Mouse (Mus musculus) embryonic facial prominence, embryonic 14.5 days (tissue): ENCODE results near the gene Hdgfl2. TPM values are rescaled to one million over a fixed set of nuclear protein-coding genes. Genes with fewer than 3 reads are reported as not detected.
A peak's percentile ranks its signal among the peaks of the same experiment; 100 is the strongest.

Source experiments
- ATAC-seq: fragments of 200-750 bp; cut with Nextera tagmentation; 2 replicates; pipeline ENCODE4 v1.8.0; 2017; ENCODE audit warnings: low read depth, moderate number of reproducible peaks, moderate TSS enrichment
- DNase-seq: peaks from one replicate; pipeline ENCODE4 v3.0.0-alpha.2; 2015; ENCODE audit warnings: low spot score
- H3K27ac ChIP-seq: fragments of 300-500 bp; sonication (generic); replicated peaks from 2 replicates; pipeline ENCODE4 v1.5.1; 2014; ENCODE audit warnings: low read depth, mild to moderate bottlenecking, low read length, moderate library complexity
- H3K27me3 ChIP-seq: fragments of 300-500 bp; sonication (generic); replicated peaks from 2 replicates; pipeline ENCODE4 v1.6.1; 2014; ENCODE audit warnings: low read length; ENCODE audit not compliant: control insufficient read depth, insufficient read depth
- H3K36me3 ChIP-seq: fragments of 300-500 bp; sonication (generic); 2 replicates; pipeline ENCODE4 v1.6.1; 2014; ENCODE audit warnings: low read length, mixed read lengths; ENCODE audit not compliant: control insufficient read depth, insufficient read depth
- H3K4me1 ChIP-seq: fragments of 300-500 bp; sonication (generic); 2 replicates; pipeline ENCODE4 v1.6.1; 2014; ENCODE audit warnings: antibody characterized with exemption, low read length; ENCODE audit not compliant: control insufficient read depth, insufficient read depth
- H3K4me2 ChIP-seq: fragments of 300-500 bp; sonication (generic); 2 replicates; pipeline ENCODE4 v1.6.1; 2014; ENCODE audit warnings: low read depth, mild to moderate bottlenecking, low read length, moderate library complexity, mixed read lengths
- H3K4me3 ChIP-seq: fragments of 300-500 bp; sonication (generic); 2 replicates; pipeline ENCODE4 v1.5.1; 2014; ENCODE audit warnings: low read depth, mild to moderate bottlenecking, low read length
- H3K9ac ChIP-seq: fragments of 300-500 bp; sonication (generic); 2 replicates; pipeline ENCODE4 v1.6.1; 2014; ENCODE audit warnings: low read depth, mild to moderate bottlenecking, low read length, moderate library complexity, mixed read lengths
- H3K9me3 ChIP-seq: fragments of 300-500 bp; sonication (generic); 2 replicates; pipeline ENCODE4 v1.6.1; 2016; ENCODE audit warnings: low read length; ENCODE audit not compliant: control insufficient read depth
- WGBS: fragments of 180-500 bp; shearing (Covaris S2); extraction: QIAGEN DNeasy Blood & Tissue Kit; methylation state at CpG from one replicate; pipeline ENCODE4 v1.1.7; 2014; 5-methylcytosine and 5-hydroxymethylcytosine counted together
- polyA plus RNA-seq: library from polyadenylated mRNA; unstranded; fragments of >200 nt; fragmentation: Nextera tagmentation; extraction: Ambion mirVana; gene quantifications from 2 replicates; pipeline ENCODE4 v1.2.1, GENCODE M21; 2014

Gene Hdgfl2
- polyA plus RNA-seq, 1 experiment from 2014 or later: 75.6 TPM

- no peak overlapping the region; the same call in 1 of the 2 replicates for H3K27ac ChIP-seq
- H3K4me3 ChIP-seq: peak overlapping the region; percentile 33
- H3K9me3 ChIP-seq: no peaks in the 10 kb centered on the region
- H3K9ac ChIP-seq: peak overlapping the region; percentile 47; the same call in 1 of the 2 replicates
- H3K27me3 ChIP-seq: peaks cover 9% of the 10 kb centered on the region
- peaks cover 12% of the 10 kb centered on the region; the same call in 1 of the 2 replicates for H3K4me1 ChIP-seq
- no peaks in the 10 kb centered on the region for H3K36me3 ChIP-seq
- ATAC-seq (peak; percentile 23; the same call in 1 of the 2 replicates), DNase-seq (no peak)
- 3% methylated on average over 25 of the region's 27 CpGs for WGBS
- H3K4me2 ChIP-seq: peak overlapping the region; percentile 62
Measured at GRCm38 (mm10) chr17:56134463-56134971, 55.1 kb downstream of the Hdgfl2 start.

- Histone ChIP-seq H3K4me2 (no peak overlapping the region), H3K4me3 (no peak overlapping the region), H3K27ac (no peak overlapping the region), H3K9ac (no peak overlapping the region), H3K36me3 (no peaks in the 10 kb centered on the region), H3K9me3 (no peaks in the 10 kb centered on the region), H3K4me1 (peaks cover 14% of the 10 kb centered on the region; the same call in 1 of the 2 replicates), H3K27me3 (peaks cover 30% of the 10 kb centered on the region)
- ATAC-seq (no peak), DNase-seq (no peak)
- WGBS: 86% methylated on average over 7 of the region's 7 CpGs
Measured at GRCm38 (mm10) chr17:56136558-56136957, 57.1 kb downstream of the Hdgfl2 start.

GRCm38 (mm10) chr17:56137839-56138613, 58.6 kb downstream of the Hdgfl2 start:
- H3K27ac ChIP-seq: no peak overlapping the region
- peaks cover 40% of the 10 kb centered on the region for H3K27me3 ChIP-seq
- WGBS: 17% methylated on average over 25 of the region's 25 CpGs
- DNase-seq (no peak), ATAC-seq (no peak)
- H3K9me3 ChIP-seq: no peaks in the 10 kb centered on the region
- peak overlapping the region; percentile 54 for H3K9ac ChIP-seq
- H3K4me3 ChIP-seq: peak overlapping the region; percentile 80; the same call in 1 of the 2 replicates
- no peaks in the 10 kb centered on the region for H3K36me3 ChIP-seq
- peaks cover 18% of the 10 kb centered on the region for H3K4me1 ChIP-seq
- peak overlapping the region; percentile 98 for H3K4me2 ChIP-seq

- no peak for ATAC-seq
- Histone ChIP-seq H3K27ac (no peak overlapping the region), H3K4me1 (peaks cover 13% of the 10 kb centered on the region), H3K27me3 (peaks cover 44% of the 10 kb centered on the region), H3K4me2 (peak overlapping the region; percentile 98), H3K4me3 (peak overlapping the region; percentile 80), H3K9me3 (no peaks in the 10 kb centered on the region), H3K36me3 (no peaks in the 10 kb centered on the region), H3K9ac (peak overlapping the region; percentile 72)
- WGBS: 25% methylated on average over 4 of the region's 21 CpGs
- DNase-seq: no peak
Measured at GRCm38 (mm10) chr17:56139355-56139754, 59.9 kb downstream of the Hdgfl2 start.

GRCm38 (mm10) chr17:56139858-56140595, 60.6 kb downstream of the Hdgfl2 start, which contains the start of gene Sema6b:
TSS of gene Sema6b (minus strand) at chr17:56140343.
- DNase-seq: peak; percentile 62
- Histone ChIP-seq H3K27ac (no peak within 1 kb of the TSS), H3K4me1 (peaks cover 9% of the 10 kb centered on the region), H3K36me3 (no peaks in the 10 kb centered on the region), H3K9me3 (no peaks in the 10 kb centered on the region), H3K4me2 (peak within 1 kb of the TSS; percentile 98), H3K4me3 (peak within 1 kb of the TSS; percentile 80), H3K27me3 (peaks cover 44% of the 10 kb centered on the region), H3K9ac (peak within 1 kb of the TSS; percentile 72)
- ATAC-seq: no peak
- 2% methylated on average over 37 of the region's 79 CpGs for WGBS

- peak; percentile 32; the same call in 1 of the 2 replicates for ATAC-seq
- Histone ChIP-seq H3K27me3 (peaks cover 51% of the 10 kb centered on the region), H3K36me3 (no peaks in the 10 kb centered on the region), H3K9me3 (no peaks in the 10 kb centered on the region), H3K4me1 (peaks cover 9% of the 10 kb centered on the region), H3K4me3 (peak overlapping the region; percentile 39), H3K4me2 (peak overlapping the region; percentile 80), H3K27ac (no peak overlapping the region), H3K9ac (peak overlapping the region; percentile 56)
- WGBS: 0% methylated on average over 25 of the region's 47 CpGs
- peak; percentile 57 for DNase-seq
Measured at GRCm38 (mm10) chr17:56141702-56142605, 62.5 kb downstream of the Hdgfl2 start.

GRCm38 (mm10) chr17:56144546-56144945, 65.1 kb downstream of the Hdgfl2 start:
- H3K27ac ChIP-seq: no peak overlapping the region
- H3K4me1 ChIP-seq: peaks cover 6% of the 10 kb centered on the region
- H3K4me2 ChIP-seq: no peak overlapping the region
- no peak for DNase-seq
- H3K27me3 ChIP-seq: peaks cover 67% of the 10 kb centered on the region
- 78% methylated on average over 9 of the region's 9 CpGs for WGBS
- H3K36me3 ChIP-seq: no peaks in the 10 kb centered on the region
- H3K9ac ChIP-seq: no peak overlapping the region
- H3K9me3 ChIP-seq: no peaks in the 10 kb centered on the region
- no peak overlapping the region for H3K4me3 ChIP-seq
- ATAC-seq: no peak

GRCm38 (mm10) chr17:56146131-56146530, 66.7 kb downstream of the Hdgfl2 start:
- 11% methylated on average over 9 of the region's 9 CpGs for WGBS
- peaks cover 63% of the 10 kb centered on the region for H3K27me3 ChIP-seq
- H3K4me2 ChIP-seq: no peak overlapping the region

More at GRCm38 (mm10) chr17:56146131-56146530, 66.7 kb downstream of the Hdgfl2 start:
- Histone ChIP-seq H3K36me3 (no peaks in the 10 kb centered on the region), H3K9me3 (no peaks in the 10 kb centered on the region), H3K9ac (no peak overlapping the region), H3K27ac (no peak overlapping the region), H3K4me1 (peaks cover 4% of the 10 kb centered on the region), H3K4me3 (no peak overlapping the region)
- DNase-seq: no peak
- no peak for ATAC-seq
